Mouse (Mus musculus): ENCODE results near the gene Prnp.

GRCm38 (mm10) chr2:131939404-131940111 is 29.8 kb downstream of the Prnp start:
- no peak for TF ChIP-seq POLR2A (IDR thresholded peaks at IDR 0.05; ENCODE audit: control insufficient read depth, extremely low read depth, insufficient read depth, low read length, poor library complexity)
- TF ChIP-seq CTCF (IDR thresholded peaks at IDR 0.05; ENCODE audit: borderline replicate concordance, control insufficient read depth, extremely low read depth, insufficient read depth, low read length, poor library complexity), result no peak; the same call in 1 of the 2 replicates
